Mouse (Mus musculus): Measurements from ENCODE around the gene Actn1. TPM values are rescaled to one million over a fixed set of nuclear protein-coding genes. Genes with fewer than 3 reads are reported as not detected.

Actn1 gene
- total RNA-seq, 2 experiments from 2014 or later, result 7.3 to 9.0 TPM

DNA sequence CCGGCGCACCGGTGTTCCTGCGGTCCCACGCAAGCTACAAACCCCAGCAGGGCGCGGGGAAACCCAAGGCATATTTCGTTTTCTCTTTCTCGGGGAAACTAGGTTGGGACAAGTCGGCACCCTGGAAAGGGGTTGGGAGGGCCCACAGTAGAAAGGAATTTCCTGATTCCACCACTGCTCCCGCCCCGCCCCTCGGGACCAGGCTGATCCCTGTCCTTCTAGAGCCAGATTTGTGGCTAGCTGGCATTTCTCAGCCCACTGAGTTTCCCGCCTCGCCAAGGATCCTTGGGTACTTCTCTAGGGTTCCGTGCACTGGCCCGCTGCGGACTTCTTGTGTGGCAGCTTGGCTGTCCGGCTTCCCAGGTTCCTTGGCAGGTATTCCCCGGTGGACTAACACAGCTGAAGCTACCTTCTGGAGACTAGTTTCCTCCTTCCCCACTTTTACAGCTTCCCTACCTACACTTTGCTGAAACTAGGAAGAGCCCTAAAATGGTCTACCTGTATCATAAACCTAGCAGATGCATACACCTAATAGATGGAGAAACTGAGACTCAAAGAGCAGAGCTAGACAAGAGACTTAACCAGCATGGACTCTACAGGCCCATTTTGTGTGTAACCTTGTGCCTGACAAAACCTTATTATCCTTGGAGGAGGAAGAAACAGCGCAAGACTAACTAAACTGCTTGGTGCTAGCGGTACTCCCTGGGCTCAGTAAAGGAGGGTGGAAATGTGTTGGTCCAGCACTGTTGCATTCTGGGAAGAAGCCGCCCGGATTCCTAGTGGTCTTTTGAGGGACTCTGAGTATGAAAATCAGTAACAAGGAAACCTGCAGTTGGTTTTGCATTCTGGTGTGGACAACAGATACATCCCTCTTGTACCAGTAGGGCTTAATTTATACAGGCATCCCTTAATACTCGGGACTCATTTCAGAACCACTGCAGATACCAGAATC, 849 bp upstream of the Actn1 start:
- intact Hi-C loops (cut with DNase I), result no loop called here
- DNase-seq, result peak in 1 of 2 experiments; percentile 27

DNA sequence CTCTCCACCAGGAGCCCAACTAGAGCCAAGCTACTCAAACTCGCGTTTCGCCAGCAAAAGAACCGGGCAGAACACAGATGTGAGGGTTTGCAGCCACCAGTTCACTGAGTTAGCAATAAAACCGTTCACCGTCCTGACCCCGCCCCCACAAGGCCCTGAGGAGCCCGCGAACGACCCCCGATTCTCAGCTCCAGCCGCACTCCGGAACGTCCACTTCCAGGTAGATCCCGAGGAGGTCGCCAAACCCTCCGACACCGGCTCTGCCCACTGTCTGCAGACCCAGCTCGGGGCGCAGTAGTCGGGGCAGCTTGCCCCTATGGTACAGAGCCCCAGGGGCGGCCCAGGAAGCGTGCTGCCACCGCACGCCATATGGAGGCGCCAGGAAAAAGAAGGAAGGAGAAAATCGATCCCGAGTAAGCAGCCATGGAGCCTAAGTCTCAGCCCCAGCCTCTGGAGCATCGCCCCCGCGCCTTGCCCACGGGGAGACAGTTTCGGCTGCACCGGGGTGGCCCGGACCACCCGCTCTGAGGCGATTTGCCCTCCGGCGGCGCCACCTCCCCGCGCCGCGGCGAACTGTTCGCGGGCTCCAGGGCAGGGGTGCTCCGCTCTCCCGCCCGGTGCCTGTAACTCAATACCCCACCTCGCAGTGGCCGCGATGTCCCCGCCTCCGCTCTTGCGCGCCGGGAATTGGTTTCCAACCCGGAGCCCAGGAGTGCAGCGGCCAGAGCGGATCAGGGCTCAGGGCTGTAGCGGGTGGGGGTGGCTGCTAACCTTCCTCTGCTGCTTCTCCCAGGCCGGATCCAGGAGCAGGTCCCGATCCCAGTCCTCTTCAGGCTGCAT, 735 bp downstream of the Actn1 start:
- intact Hi-C loops (cut with DNase I), result loop anchor here (2.0 to 5.0 kb wide), 2 partner anchors 57 to 117 kb away; no protein-coding TSS in a partner anchor
- DNase-seq, result peak; percentile 45 to 71

DNA sequence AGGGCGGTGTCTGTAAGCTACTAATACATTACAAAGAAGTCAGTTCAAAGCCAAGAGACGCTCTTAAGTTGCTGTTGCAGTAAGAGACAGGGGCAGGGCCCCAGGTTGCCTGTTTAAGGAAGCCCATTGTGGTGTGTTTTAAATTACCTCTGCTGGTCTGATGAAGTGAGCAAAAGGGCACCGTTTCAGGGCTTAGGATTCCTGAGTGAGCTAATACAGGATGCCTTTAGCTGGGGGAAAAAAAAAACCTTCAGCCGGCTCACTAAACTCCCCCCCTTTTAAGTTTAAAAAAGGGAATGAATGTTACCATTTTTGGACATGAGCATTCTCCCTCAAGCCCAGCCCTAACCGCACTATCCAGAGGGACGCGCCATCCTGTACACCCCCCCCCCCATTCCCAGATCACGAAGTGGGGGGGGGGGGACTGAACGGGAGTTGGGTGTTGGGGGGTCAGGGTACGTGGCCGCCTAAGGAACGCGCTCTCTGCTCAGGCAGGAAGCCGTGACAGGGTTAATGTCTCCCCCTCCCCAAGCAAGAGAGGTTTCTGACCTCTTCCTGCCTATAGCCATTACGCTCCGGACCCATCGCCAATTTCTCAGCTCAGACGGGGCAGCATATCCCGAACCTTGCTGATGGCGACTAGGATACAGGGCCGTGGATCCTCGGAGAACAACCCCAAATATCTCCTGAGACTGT, 1.5 kb downstream of the Actn1 start:
- no peak for DNase-seq
- intact Hi-C loops (cut with DNase I), result loop anchor here (2.0 to 5.0 kb wide), 2 partner anchors 56 to 118 kb away; no protein-coding TSS in a partner anchor

DNA sequence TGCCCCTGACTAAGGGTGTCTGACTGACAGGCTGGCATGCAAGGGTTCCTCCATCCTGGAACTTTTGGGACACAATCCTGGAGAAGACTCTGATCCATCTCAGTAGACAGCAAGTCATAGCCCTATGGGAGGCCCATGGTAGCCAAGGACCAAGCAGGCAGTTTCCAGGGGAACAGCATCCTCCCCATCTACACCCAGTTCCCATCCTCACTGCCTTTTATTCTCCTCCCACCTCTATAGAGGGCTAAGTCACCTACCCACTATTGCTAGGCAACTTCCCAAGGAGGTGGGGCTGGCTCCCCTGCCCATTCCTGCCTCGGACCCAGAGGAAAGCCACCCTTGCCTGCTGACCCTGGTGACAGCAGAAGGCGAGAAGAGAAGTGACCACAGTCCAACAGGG, 8.2 kb downstream of the Actn1 start:
- intact Hi-C loops (cut with DNase I), result no loop called here

DNA sequence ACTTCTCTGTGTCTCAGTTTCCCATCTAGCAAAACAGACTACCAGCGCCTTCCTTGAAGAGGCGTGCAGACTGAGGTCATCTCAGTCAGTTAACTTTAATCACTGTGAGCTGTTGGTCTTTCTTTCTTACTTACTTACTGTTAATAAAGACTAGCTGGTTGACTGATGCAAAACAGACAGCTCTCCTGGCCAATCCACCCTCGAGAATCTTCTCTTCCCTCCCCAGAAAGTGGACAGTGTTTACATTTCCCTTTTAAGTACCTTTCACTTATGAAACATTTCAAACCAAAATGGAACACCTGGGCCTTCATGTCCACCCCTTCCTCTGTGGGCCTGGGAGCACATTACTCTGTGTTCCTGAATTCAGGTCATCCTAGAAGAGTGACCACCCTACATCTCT, 8.6 kb downstream of the Actn1 start:
- DNase-seq, result no peak
- intact Hi-C loops (cut with DNase I), result no loop called here

More for the DNA sequence above, 8.2 kb downstream of the Actn1 start:
- DNase-seq, result no peak

DNA sequence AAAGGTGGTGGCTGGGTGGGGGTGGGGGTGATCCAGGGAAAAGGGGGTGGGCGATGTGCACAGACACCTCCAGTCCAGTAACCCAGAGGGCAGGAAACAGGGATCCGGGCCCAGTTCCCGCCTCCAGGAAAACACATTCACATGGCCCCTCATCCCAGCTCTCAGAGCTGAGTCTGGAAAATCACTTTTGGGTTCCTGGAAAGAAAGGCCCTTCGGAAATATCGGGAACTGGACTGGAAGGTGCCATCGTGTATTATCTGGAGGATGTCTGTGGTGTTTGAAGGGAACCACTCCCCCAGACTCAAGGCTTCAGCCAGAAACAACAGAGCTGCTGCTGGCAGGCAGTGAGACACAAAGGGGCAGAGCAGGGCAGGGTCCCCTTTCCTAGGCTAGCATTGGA, 10.6 kb downstream of the Actn1 start:
- no peak for DNase-seq
- intact Hi-C loops (cut with DNase I), result no loop called here

DNA sequence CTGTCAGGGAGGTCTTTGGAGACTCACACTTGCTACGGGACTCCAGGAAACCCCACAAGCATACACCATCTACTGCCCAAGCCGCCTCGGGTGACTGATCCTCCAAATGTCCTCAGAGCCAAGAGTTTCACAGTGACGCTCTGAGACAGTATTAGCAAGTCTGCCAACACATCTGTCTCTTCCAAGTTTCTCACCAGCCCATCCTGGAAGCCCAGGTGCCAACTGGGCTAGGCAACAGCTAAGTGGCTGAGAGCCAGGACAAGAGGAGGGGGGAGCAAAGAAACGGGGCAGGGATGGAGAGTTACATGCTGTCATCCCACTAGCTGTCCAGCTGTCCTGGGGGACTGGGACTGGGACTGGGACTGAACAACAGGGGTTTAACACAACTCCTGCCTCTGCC, 13.1 kb downstream of the Actn1 start:
- DNase-seq, result no peak
- intact Hi-C loops (cut with DNase I), result no loop called here

DNA sequence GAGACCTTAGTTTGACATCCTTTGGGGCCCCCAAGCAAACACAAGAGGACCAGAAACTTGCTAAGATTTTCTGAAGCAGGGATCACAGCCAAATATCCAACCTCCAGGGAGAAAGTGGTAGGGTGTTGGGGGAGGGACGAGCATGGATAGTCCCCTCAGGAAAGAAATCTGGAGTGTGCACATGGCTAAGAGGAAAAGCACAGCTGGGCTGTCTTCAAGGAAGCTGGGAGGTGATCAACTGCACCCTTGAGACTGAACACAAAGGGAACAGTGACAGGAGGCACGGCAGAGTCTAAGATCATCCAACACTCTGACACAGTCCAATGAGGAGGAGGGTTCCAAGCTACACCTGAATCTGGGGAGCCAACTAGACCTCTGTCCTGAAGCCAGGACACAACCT, 13.7 kb downstream of the Actn1 start:
- intact Hi-C loops (cut with DNase I), result no loop called here
- no peak for DNase-seq

DNA sequence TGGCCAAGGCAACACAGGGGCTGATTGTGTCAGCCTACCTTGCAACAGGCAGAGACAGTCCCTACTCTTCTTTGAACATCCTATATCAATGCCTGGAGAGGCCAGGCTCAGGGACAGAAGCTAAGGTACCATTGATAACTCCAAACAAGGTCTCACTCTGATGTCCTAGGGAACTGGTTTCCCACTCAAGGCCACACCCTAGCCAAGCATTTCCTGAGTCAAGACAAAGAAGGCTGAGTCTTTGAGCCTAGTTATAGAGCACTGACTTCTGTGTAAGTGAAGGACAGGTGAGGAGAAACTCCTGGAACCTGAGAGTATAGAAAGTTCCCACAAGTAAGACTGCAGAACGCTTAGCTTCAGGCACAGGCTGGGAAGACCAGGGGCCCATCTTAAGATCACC, 15.4 kb downstream of the Actn1 start:
- no peak for DNase-seq
- intact Hi-C loops (cut with DNase I), result no loop called here

DNA sequence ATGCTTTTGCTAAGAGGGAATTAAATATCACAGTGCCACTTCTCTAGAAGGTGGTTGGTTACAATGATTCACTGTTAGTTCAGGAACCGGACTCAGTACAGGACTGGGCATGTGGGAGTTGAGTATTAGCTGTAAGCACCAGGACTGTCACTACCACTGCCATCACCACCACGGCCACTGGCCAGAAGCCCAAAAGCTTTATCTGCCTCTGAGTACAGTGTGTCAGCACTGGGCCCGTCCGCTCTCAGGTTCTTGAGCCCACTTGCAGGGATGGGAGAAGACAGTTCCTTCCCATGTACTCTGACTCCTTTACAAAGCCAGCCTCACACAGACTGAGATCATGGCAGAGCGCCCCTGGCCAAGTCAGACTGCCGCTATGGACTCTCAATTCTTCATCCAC, 16.0 kb downstream of the Actn1 start:
- no peak for DNase-seq
- intact Hi-C loops (cut with DNase I), result no loop called here

DNA sequence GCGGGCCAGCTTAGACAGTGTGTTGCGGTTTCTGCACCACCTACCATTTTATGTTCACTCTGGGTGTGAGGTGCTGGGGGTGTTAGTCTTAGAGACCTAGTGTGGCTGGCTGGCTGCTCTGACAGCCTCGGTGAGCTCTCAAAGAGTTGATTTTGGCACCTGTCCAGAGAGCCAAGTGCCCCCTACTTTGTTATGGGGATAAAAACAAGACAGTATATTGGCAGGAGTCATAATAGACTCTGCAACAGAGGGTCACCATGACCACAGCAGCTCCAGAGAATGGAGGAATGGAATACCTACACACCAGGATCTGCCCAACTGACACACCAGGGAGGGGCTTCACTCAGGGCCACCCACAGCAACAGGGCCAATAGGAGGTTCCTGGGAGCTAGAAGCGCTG, 16.8 kb downstream of the Actn1 start:
- intact Hi-C loops (cut with DNase I), result no loop called here
- no peak for DNase-seq

DNA sequence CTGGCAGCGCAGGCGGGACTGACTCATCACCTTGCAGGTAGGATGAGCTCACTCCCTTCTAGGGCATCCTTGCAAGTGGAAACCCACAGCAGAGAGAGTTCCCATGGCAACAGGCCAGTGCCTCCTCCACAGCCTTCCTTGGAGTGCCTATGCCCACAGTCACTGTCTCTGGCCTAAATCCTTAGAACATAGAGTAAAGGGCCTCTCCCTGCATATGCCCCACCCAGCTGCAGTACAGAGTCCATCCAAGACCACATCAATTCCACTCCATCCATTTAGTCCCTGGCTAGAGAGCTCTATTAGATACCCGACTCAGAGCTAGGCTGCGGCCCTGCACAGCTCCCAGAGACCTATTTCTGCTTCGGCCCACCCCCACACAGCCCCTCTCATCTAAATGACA, 20.7 kb downstream of the Actn1 start:
- intact Hi-C loops (cut with DNase I), result no loop called here
- no peak for DNase-seq

DNA sequence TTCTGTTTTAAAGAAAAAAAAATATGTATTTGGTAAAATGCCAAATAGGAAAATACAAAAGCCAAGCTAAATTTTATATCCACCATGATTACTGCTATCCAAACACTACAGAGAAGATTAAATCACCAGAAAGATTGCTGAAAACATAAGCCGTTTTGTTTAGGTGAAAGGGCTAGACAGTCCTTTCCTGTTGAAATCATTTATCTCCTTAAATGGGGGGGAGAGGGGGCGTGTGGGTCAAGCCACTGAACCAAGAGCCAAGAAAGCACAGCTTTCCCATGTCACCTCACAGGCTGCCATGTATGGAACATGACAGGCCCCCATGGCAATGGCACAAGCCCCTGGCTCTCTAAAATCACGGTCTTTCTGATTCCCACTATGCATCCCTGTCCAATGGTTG, 21.6 kb downstream of the Actn1 start:
- DNase-seq, result no peak
- intact Hi-C loops (cut with DNase I), result no loop called here

DNA sequence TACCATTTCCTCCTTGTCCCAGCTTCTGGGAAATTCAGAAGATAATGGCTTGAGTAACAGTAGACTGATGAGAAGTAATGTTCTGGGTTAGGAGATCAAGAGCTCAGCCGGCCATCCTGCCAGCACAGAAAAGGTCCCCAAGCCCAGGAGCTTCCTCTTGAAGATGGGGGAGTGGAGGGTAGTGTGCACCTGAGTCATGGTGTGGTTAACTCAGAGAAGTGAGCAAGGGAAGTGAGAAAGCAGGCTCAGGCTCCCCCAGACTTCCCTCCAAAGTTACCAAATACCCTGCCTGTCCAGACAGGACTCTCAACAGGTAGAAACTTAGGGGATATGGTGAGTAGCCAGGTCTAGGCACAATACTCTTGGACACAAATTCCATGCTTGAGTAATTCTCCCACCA, 24.9 kb downstream of the Actn1 start:
- intact Hi-C loops (cut with DNase I), result no loop called here

DNA sequence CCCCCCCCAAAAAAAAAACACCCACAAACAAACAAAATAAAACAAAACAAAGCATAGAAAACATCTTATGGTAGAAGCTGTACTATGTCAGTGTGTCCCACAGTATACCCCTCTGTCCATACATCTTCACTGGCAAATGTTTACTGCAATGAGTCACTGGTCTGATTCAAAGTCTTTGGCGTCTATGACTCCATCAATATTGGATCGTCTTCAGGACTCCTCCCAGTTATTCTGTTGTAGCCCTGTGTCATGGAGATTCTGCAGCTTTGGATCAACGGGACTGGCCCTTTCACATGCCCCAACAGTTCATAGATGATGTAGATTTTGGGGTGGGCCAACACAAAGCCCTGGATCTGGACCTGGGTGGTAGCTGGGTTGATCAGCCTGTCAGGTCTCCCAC, 25.9 kb downstream of the Actn1 start:
- intact Hi-C loops (cut with DNase I), result no loop called here
- no peak for DNase-seq

More for the DNA sequence above, 24.9 kb downstream of the Actn1 start:
- DNase-seq, result no peak

DNA sequence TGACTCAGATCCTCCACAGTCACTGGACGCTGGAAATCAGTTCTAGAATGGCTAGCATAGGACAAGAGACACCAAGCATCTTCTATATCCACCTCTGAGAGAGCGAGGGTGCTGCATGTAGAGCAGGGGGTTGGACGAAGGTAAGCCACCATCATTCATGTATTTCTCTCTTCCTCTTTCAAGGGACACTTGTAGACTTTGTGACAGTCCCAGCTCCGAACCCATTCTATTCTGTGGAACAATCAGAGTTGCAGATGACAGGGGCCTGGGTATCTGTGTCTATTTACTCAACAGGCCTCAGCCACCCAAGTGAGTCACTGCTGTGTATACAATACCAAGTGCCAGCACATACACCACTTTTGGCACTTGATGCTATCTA, 27.3 kb downstream of the Actn1 start:
- DNase-seq, result no peak
- intact Hi-C loops (cut with DNase I), result no loop called here

DNA sequence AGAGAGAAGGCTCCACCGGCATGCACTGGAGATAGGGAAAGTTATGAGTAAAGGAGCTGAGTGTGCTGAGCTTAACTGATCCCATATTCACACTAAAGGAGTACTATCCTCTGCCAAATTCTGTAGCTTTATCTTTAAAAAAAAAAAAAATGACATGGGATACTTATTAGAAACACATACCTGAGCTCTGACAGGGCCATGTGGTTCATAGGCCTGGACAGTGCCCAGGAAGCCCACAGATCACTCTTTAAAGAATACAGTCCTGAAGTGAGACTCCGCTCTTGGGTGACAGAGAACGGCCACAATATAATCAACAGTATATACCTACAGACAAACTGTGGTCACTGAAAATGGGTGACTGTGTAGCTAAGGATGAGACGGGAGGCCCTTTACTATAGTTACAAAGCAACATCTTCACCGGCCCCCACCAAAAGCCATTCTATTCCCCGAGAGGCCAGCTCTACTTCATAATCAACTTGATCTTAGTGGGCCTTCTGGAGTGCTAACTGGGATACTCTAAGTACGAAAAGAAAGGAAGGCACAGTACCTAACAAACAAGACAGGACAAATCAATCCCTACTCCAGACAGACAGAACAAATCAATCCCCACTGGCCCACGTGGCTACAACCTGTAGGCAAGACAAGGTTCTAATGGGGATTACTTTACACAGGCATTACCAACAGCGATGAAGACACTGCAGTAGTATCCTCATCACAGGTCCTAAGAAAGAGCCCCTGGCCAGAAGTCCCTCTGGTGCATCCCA, 27.9 kb downstream of the Actn1 start:
- intact Hi-C loops (cut with DNase I), result no loop called here
- no peak for DNase-seq

DNA sequence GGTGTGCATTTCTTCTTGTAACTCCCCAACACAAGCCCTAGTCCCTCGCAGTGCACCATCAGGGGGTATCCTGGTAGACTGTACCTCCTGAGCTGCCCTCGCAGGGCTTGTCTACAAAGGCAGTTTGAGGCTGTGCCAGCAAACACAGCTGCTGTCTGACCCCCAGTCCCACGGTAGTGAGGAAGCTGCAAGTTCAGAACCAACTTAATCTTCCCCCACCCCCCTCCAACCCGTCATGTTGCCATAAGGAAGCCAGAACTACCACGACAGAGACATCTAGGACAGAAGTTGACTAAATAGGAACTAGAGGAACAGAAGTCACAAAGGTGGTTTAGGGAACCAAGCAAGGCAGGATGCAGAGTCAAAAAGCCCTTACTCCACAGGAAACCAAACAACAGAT, 28.9 kb downstream of the Actn1 start:
- intact Hi-C loops (cut with DNase I), result no loop called here
- DNase-seq, result no peak

DNA sequence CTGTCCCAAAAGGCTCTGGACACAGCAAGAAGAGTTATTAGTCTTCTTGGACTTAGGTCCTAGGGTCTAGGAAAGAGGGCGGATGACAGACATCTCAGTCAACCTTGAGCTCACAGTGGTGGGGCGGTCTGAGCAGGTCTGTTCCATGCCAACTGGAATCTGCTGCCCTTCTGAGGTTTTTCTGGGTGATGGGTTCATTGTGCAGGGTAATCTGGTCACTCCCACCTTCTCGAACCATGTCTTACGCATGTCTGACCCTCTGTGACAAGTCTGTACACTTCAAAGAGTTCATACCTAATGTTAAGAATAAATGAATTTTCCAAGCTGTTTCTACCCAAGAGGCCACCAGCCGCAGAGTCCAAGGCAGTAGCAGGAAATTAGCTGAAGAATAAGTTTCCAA, 29.3 kb downstream of the Actn1 start:
- DNase-seq, result no peak
- intact Hi-C loops (cut with DNase I), result no loop called here

DNA sequence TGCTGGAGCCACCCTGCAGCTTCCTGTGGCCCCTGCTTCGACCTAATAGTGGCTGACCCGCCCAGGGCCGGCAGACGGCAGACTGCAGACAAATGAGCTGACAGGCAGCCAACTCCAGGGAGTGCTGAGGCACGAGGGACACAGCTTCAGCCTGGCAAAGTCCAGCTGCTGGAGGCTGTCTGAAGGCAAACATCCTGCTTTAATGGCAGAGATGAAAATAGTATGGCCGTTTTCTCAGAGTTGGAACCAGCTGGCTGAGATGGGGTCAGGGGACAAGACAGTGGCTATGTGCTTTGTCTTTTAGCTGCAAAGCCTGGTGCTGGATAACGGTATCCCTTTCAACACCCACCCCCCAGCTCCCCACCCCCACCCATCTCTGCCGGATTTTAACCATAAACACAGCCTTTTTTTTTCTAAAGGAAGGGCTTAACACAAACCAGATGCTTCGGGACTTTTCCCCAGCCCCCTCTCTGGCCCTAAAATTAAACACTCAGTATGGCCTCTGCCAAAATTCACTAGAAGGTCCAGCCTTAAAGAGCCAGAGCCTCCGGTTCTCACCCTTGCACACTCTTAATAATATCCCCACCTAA, 30.0 kb downstream of the Actn1 start:
- peak; percentile 69 to 79 for DNase-seq
- intact Hi-C loops (cut with DNase I), result no loop called here
